In genomic region chr4:82483298-82483697, GRCm38 (mm10) we compare ENCODE assay signal across 14 mouse cellular contexts.
DNase-seq lines count a peak whose midpoint lies in the region; ATAC-seq and TF ChIP-seq lines count a peak whose summit lies in the region.
"Had no signal": no experiment of that assay in that cellular context is flagged by ENCODE, and none has a peak within 500 bp of the region (broad histone marks: within the 10 kb centered on the region; RNA-seq: fewer than 3 reads in every experiment).

No protein-coding gene starts in this region.

- ATAC-seq in forebrain, embryonic 13.5 days = no peak
- no peak for ATAC-seq in forebrain, embryonic 14.5 days
- no peak for ATAC-seq in intestine, postnatal 0 days

- TF ChIP-seq CTCF in kidney, adult 2 months (conservative IDR thresholded peaks at IDR 0.05; ENCODE audit: insufficient read depth, insufficient read length, low read depth, low read length) = no peak
- TF ChIP-seq CTCF in heart, adult 2 months (IDR thresholded peaks at IDR 0.05) = no peak
- no peak for TF ChIP-seq CTCF in intestine, postnatal 0 days (IDR thresholded peaks at IDR 0.05; ENCODE audit: low read depth)

- H3K27me3 ChIP-seq in forebrain, embryonic 13.5 days = no peaks in the 10 kb centered on the region
- H3K27me3 ChIP-seq in forebrain, embryonic 14.5 days (replicated peaks; ENCODE audit: control insufficient read depth, insufficient read depth, low read length) = no peaks in the 10 kb centered on the region
- H3K27me3 ChIP-seq in kidney, adult 2 months (replicated peaks; ENCODE audit: control insufficient read depth, insufficient read depth, low read length) = no peaks in the 10 kb centered on the region
- H3K27me3 ChIP-seq in heart, adult 2 months (ENCODE audit: control insufficient read depth, insufficient read depth, low read length) = no peaks in the 10 kb centered on the region
- H3K27me3 ChIP-seq in intestine, postnatal 0 days (replicated peaks; ENCODE audit: control insufficient read depth, insufficient read depth, low read length) = no peaks in the 10 kb centered on the region
- H3K27me3 ChIP-seq: embryonic facial prominence, embryonic 15.5 days; kidney, embryonic 15.5 days; midbrain, embryonic 12.5 days; neural tube, embryonic 13.5 days had no signal

- peaks cover 18% of the 10 kb centered on the region for H3K36me3 ChIP-seq in forebrain, embryonic 13.5 days (ENCODE audit: poor library complexity, severe bottlenecking)
- peaks cover 13% of the 10 kb centered on the region for H3K36me3 ChIP-seq in forebrain, embryonic 14.5 days (ENCODE audit: control insufficient read depth, insufficient read depth, low read length)
- no peaks in the 10 kb centered on the region for H3K36me3 ChIP-seq in kidney, adult 2 months (ENCODE audit: control insufficient read depth, insufficient read depth, low read length)
- peaks cover 53% of the 10 kb centered on the region for H3K36me3 ChIP-seq in heart, adult 2 months (ENCODE audit: control insufficient read depth, insufficient read depth, low read length)
- H3K36me3 ChIP-seq in intestine, postnatal 0 days (ENCODE audit: control insufficient read depth, insufficient read depth) = peaks cover 5% of the 10 kb centered on the region; the same call in 1 of the 2 replicates

- intact Hi-C loops in heart, adult 2 months (cut with DNase I) = no loop called here

- WGBS in forebrain, embryonic 13.5 days = 78% methylated on average over 6 of the region's 6 CpGs
- 72% methylated on average over 6 of the region's 6 CpGs for WGBS in forebrain, embryonic 14.5 days
- 57% methylated on average over 6 of the region's 6 CpGs for WGBS in kidney, adult 2 months
- 6% methylated on average over 6 of the region's 6 CpGs for WGBS in heart, adult 2 months
- WGBS in intestine, postnatal 0 days = 53% methylated on average over 6 of the region's 6 CpGs

- peak overlapping the region; percentile 18; the same call in 1 of the 2 replicates for H3K4me2 ChIP-seq in forebrain, embryonic 13.5 days
- no peak overlapping the region for H3K4me2 ChIP-seq in forebrain, embryonic 14.5 days (ENCODE audit: low read length)
- H3K4me2 ChIP-seq in intestine, postnatal 0 days (replicated peaks; ENCODE audit: low read depth) = peak overlapping the region; percentile 27
- H3K4me2 ChIP-seq: embryonic facial prominence, embryonic 15.5 days; kidney, embryonic 15.5 days; midbrain, embryonic 12.5 days; neural tube, embryonic 13.5 days had no signal

- TF ChIP-seq EP300 in heart, adult 2 months (IDR thresholded peaks at IDR 0.05; ENCODE audit: insufficient read depth, low read depth, low read length) = no peak

- DNase-seq in forebrain, embryonic 14.5 days (ENCODE audit: low spot score) = no peak
- DNase-seq in kidney, adult 2 months = no peak
- DNase-seq in kidney, postnatal 36 days = no peak
- DNase-seq in heart, adult 2 months = no peak
- no peak for DNase-seq in spleen, postnatal 14 days (ENCODE audit: low spot score in 2 of 2)
- no peak for DNase-seq in right cerebral cortex, postnatal 10 days (ENCODE audit: low spot score in 2 of 2)
- DNase-seq: adrenal gland, postnatal 14 days; retina, postnatal 1 day had no signal

- no peak for TF ChIP-seq POLR2A in kidney, adult 2 months (IDR thresholded peaks at IDR 0.05; ENCODE audit: low read depth, low read length)
- TF ChIP-seq POLR2A in heart, adult 2 months (IDR thresholded peaks at IDR 0.05; ENCODE audit: insufficient read depth, low read depth, low read length) = no peak

- H3K4me1 ChIP-seq in forebrain, embryonic 13.5 days = peaks cover 40% of the 10 kb centered on the region
- peaks cover 15% of the 10 kb centered on the region; the same call in 1 of the 2 replicates for H3K4me1 ChIP-seq in forebrain, embryonic 14.5 days (ENCODE audit: control insufficient read depth, insufficient read depth, low read length)
- H3K4me1 ChIP-seq in kidney, adult 2 months (ENCODE audit: control insufficient read depth, insufficient read depth, low read length) = peaks cover 9% of the 10 kb centered on the region; the same call in 1 of the 2 replicates
- peaks cover 27% of the 10 kb centered on the region for H3K4me1 ChIP-seq in heart, adult 2 months (ENCODE audit: control insufficient read depth, insufficient read depth, low read length)
- no peaks in the 10 kb centered on the region for H3K4me1 ChIP-seq in intestine, postnatal 0 days (replicated peaks; ENCODE audit: control insufficient read depth, insufficient read depth, low read length)
- H3K4me1 ChIP-seq: midbrain, embryonic 12.5 days had no signal

- no peak overlapping the region for H3K27ac ChIP-seq in forebrain, embryonic 13.5 days
- no peak overlapping the region for H3K27ac ChIP-seq in forebrain, embryonic 14.5 days (ENCODE audit: low read depth, low read length)
- peak overlapping the region; percentile 56 for H3K27ac ChIP-seq in kidney, adult 2 months (ENCODE audit: insufficient read depth, low read depth, low read length)
- peak overlapping the region; percentile 76 for H3K27ac ChIP-seq in heart, adult 2 months
- H3K27ac ChIP-seq in intestine, postnatal 0 days (ENCODE audit: low read depth, low read length) = peak overlapping the region; percentile 23; the same call in 1 of the 2 replicates
- H3K27ac ChIP-seq: embryonic facial prominence, embryonic 15.5 days; kidney, embryonic 15.5 days; midbrain, embryonic 12.5 days; neural tube, embryonic 13.5 days had no signal

- H3K4me3 ChIP-seq in forebrain, embryonic 13.5 days = no peak overlapping the region
- no peak overlapping the region for H3K4me3 ChIP-seq in forebrain, embryonic 14.5 days (ENCODE audit: low read depth, low read length)
- H3K4me3 ChIP-seq in kidney, adult 2 months (ENCODE audit: insufficient read depth, low read depth, low read length) = no peak overlapping the region
- peak overlapping the region; percentile 28 for H3K4me3 ChIP-seq in heart, adult 2 months
- no peak overlapping the region for H3K4me3 ChIP-seq in intestine, postnatal 0 days (ENCODE audit: low read depth, low read length)
- H3K4me3 ChIP-seq: embryonic facial prominence, embryonic 15.5 days; kidney, embryonic 15.5 days; midbrain, embryonic 12.5 days; neural tube, embryonic 13.5 days had no signal

- H3K9me3 ChIP-seq in forebrain, embryonic 13.5 days (replicated peaks) = no peaks in the 10 kb centered on the region
- H3K9me3 ChIP-seq in forebrain, embryonic 14.5 days (replicated peaks; ENCODE audit: control insufficient read depth, low read length) = no peaks in the 10 kb centered on the region
- H3K9me3 ChIP-seq in intestine, postnatal 0 days (ENCODE audit: control insufficient read depth) = no peaks in the 10 kb centered on the region
- H3K9me3 ChIP-seq: embryonic facial prominence, embryonic 15.5 days; kidney, embryonic 15.5 days; midbrain, embryonic 12.5 days; neural tube, embryonic 13.5 days had no signal

- H3K79me2 ChIP-seq in heart, adult 2 months (replicated peaks; ENCODE audit: control insufficient read depth, insufficient read depth, low read length) = peaks cover 8% of the 10 kb centered on the region

- no peak overlapping the region for H3K9ac ChIP-seq in forebrain, embryonic 13.5 days
- H3K9ac ChIP-seq in forebrain, embryonic 14.5 days (ENCODE audit: low read length) = no peak overlapping the region
- H3K9ac ChIP-seq in heart, adult 2 months (ENCODE audit: low read depth, low read length) = peak overlapping the region; percentile 31; the same call in 1 of the 2 replicates
- no peak overlapping the region for H3K9ac ChIP-seq in intestine, postnatal 0 days (ENCODE audit: low read depth, low read length)
- H3K9ac ChIP-seq: embryonic facial prominence, embryonic 15.5 days; kidney, embryonic 15.5 days; midbrain, embryonic 12.5 days; neural tube, embryonic 13.5 days had no signal

Comparison
In these comparisons a context has a peak if more than half of its experiments do, and no peak if none do; other contexts are left out.
1. H3K27ac ChIP-seq: peak in kidney, adult 2 months (single experiment), heart, adult 2 months (single experiment) and intestine, postnatal 0 days (single experiment); none in forebrain, embryonic 13.5 days (single experiment) and forebrain, embryonic 14.5 days (single experiment).